Mouse (Mus musculus): ENCODE data around the gene Tram2. TPM values are rescaled to one million over a fixed set of nuclear protein-coding genes. Genes with fewer than 3 reads are reported as not detected.
A peak's percentile ranks its signal among the peaks of the same experiment; 100 is the strongest.

Tram2 gene
- polyA plus RNA-seq, 1 experiment from 2014 or later, result 2.8 TPM

DNA sequence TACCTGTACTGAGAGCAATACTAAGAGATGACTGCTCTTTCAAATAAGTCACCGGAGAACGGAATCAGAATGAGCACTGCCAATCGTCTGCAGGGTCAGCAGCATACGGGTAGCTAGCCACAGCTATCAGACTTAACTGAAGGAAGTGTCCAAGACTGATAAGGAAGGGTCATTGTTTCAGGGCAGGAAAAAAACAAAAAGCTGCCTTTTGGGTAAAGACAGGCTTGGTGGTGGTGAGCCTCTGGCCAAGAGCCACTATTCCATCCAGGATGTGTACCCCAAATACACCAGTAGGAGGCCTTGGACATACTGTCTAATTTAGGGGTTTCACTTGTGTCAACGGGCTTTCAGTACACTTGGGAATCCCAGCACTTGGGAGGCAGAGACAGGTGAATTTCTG is 84.7 kb downstream of the Tram2 start:
- no peak overlapping the region for H3K4me2 ChIP-seq (replicated peaks)
- DNase-seq (ENCODE audit: low spot score), result no peak
- H3K4me3 ChIP-seq (replicated peaks; ENCODE audit: low read length), result no peak overlapping the region
- H3K27ac ChIP-seq, result no peak overlapping the region
- 0 out of 2 replicates have a peak, but pooled peaks cover 2% of the 10 kb centered on the region for H3K4me1 ChIP-seq (replicated peaks; ENCODE audit: control insufficient read depth, insufficient read depth, low read length)
- H3K36me3 ChIP-seq (replicated peaks; ENCODE audit: control insufficient read depth, insufficient read depth), result no peaks in the 10 kb centered on the region
- no peak overlapping the region for H3K9ac ChIP-seq
- H3K9me3 ChIP-seq (ENCODE audit: control insufficient read depth, low read length), result no peaks in the 10 kb centered on the region
- 90% methylated on average over 5 of the region's 5 CpGs for WGBS
- H3K27me3 ChIP-seq (ENCODE audit: control insufficient read depth, insufficient read depth, low read length), result no peaks in the 10 kb centered on the region
- no peak for ATAC-seq (ENCODE audit: low FRiP score)

DNA sequence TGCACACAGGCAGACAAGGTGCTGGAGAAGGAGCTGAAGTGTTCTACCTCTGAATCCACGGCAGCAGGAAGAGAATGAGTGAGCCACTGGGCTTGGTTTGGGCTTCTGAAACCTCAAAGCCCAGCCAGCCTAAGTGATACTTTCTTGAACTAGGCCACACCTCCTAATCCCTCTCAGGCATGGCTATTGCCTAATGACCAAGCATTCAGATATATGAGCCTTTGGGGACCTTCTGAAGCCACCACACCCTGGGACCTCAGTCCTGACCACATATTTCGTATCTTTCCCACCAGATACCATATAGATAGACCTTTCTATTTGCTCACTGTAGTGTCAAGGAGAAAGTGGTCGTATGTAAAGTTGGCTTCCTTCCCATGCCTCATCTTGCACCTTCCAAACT is 85.3 kb downstream of the Tram2 start:
- no peak overlapping the region for H3K4me3 ChIP-seq (replicated peaks; ENCODE audit: low read length)
- no peaks in the 10 kb centered on the region for H3K36me3 ChIP-seq (replicated peaks; ENCODE audit: control insufficient read depth, insufficient read depth)
- H3K4me1 ChIP-seq (replicated peaks; ENCODE audit: control insufficient read depth, insufficient read depth, low read length), result 0 out of 2 replicates have a peak, but pooled peaks cover 2% of the 10 kb centered on the region
- ATAC-seq (ENCODE audit: low FRiP score) (no peak), DNase-seq (ENCODE audit: low spot score) (no peak)
- H3K27ac ChIP-seq, result no peak overlapping the region
- H3K27me3 ChIP-seq (ENCODE audit: control insufficient read depth, insufficient read depth, low read length), result no peaks in the 10 kb centered on the region
- no peak overlapping the region for H3K4me2 ChIP-seq (replicated peaks)
- H3K9me3 ChIP-seq (ENCODE audit: control insufficient read depth, low read length), result no peaks in the 10 kb centered on the region
- WGBS, result 88% methylated on average over 3 of the region's 3 CpGs
- no peak overlapping the region for H3K9ac ChIP-seq

DNA sequence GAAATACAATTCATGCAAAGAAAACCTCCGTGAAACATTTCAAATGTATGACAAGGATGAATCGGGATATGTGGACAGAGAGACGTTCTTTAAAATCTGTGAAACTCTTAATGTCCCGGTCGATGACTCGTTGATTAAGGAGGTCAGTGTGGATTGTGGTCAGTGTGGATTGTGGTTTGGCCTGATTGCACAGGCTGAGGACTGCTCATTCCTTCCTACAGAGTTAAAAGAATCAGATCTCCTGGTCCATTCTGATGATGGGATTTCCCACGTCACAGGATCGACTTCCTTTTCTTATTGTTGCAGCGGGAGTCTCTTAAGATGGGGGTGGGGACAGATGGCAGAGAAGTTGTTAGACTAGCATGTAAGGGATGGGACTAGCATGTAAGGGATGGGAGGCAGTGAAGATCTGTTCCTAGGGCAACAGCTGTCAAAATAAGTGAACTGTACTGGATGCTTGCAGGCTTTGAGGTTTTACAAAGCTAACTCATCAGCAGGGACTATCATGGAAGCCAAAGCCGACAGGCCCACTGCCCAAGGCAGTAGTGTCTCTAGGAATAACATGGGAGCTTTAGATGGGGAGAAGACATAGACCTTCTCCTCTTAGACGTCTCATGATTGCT is 89.5 kb downstream of the Tram2 start:
- Histone ChIP-seq H3K27me3 (ENCODE audit: control insufficient read depth, insufficient read depth, low read length) (no peaks in the 10 kb centered on the region), H3K9ac (no peak overlapping the region), H3K9me3 (ENCODE audit: control insufficient read depth, low read length) (no peaks in the 10 kb centered on the region), H3K36me3 (replicated peaks; ENCODE audit: control insufficient read depth, insufficient read depth) (no peaks in the 10 kb centered on the region), H3K4me1 (replicated peaks; ENCODE audit: control insufficient read depth, insufficient read depth, low read length) (no peaks in the 10 kb centered on the region), H3K4me2 (replicated peaks) (no peak overlapping the region), H3K4me3 (replicated peaks; ENCODE audit: low read length) (no peak overlapping the region), H3K27ac (no peak overlapping the region)
- no peak for DNase-seq (ENCODE audit: low spot score)
- ATAC-seq (ENCODE audit: low FRiP score), result no peak
- WGBS, result 94% methylated on average over 11 of the region's 11 CpGs

DNA sequence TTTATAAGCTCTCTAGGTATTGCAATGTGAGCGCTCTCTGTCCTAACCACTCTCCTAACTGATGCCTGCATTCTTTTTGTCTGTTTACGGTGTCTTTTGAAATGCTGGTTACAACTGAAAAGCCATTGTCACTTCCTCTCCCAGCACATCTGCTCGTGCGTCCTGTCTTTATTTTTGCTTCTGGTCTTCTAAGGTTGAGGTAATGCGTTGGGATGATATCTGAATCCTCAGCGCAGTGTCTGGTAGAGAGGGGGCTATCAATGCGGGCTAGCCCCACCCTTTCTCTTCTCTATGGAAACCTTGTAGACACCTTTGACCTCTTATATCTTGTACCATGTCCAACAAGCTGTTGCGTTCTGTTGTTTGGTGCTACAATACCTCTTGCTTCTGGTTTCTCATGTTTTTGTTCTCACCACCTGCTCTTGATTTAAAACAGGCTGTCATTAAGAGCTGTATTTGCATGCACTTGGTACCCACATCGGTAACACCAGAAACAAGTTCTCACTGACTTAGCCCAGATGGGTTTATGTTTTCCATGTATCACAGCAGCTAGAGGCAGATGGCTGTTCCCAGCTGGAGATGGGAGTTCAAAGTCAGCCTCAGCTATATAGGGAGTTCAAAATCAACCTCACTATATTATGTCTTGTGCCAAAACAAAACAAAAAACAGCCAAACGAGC is 92.5 kb downstream of the Tram2 start:
- DNase-seq (ENCODE audit: low spot score), result peak; percentile 22
- 50% methylated on average over 10 of the region's 10 CpGs for WGBS

DNA sequence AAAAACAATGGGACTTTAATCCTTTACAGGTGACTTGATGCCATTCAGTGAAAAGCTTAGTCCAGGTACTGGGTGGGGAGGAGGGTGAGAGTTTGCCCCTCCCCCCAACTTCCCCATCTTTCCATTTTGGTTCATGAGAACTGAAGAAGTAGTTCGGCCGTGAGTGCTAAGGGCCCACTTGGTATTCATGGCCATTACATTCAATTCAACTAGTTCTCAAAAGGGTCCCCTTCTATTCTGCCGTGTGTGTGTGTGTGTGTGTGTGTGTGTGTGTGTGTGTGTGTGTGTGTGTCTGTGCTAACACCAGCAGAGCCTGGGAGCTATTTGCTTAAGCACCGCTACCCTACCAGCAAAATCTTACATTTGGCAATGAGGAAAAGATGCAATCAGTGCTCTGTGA is 94.4 kb downstream of the Tram2 start:
- Histone ChIP-seq H3K9ac (no peak overlapping the region), H3K4me1 (replicated peaks; ENCODE audit: control insufficient read depth, insufficient read depth, low read length) (no peaks in the 10 kb centered on the region), H3K9me3 (ENCODE audit: control insufficient read depth, low read length) (no peaks in the 10 kb centered on the region), H3K27ac (no peak overlapping the region), H3K27me3 (ENCODE audit: control insufficient read depth, insufficient read depth, low read length) (no peaks in the 10 kb centered on the region), H3K4me3 (replicated peaks; ENCODE audit: low read length) (no peak overlapping the region), H3K36me3 (replicated peaks; ENCODE audit: control insufficient read depth, insufficient read depth) (no peaks in the 10 kb centered on the region), H3K4me2 (replicated peaks) (no peak overlapping the region)
- peak; percentile 57; the same call in 1 of the 2 replicates for ATAC-seq (ENCODE audit: low FRiP score)
- WGBS, result 42% methylated on average over 4 of the region's 4 CpGs
- peak; percentile 20 for DNase-seq (ENCODE audit: low spot score)

More for the DNA sequence above, 92.5 kb downstream of the Tram2 start:
- H3K4me3 ChIP-seq (replicated peaks; ENCODE audit: low read length), result no peak overlapping the region
- no peak overlapping the region for H3K4me2 ChIP-seq (replicated peaks)
- H3K9ac ChIP-seq, result no peak overlapping the region
- H3K27me3 ChIP-seq (ENCODE audit: control insufficient read depth, insufficient read depth, low read length), result no peaks in the 10 kb centered on the region
- H3K4me1 ChIP-seq (replicated peaks; ENCODE audit: control insufficient read depth, insufficient read depth, low read length), result no peaks in the 10 kb centered on the region
- H3K9me3 ChIP-seq (ENCODE audit: control insufficient read depth, low read length), result no peaks in the 10 kb centered on the region
- H3K27ac ChIP-seq, result no peak overlapping the region
- no peak for ATAC-seq (ENCODE audit: low FRiP score)
- H3K36me3 ChIP-seq (replicated peaks; ENCODE audit: control insufficient read depth, insufficient read depth), result no peaks in the 10 kb centered on the region

DNA sequence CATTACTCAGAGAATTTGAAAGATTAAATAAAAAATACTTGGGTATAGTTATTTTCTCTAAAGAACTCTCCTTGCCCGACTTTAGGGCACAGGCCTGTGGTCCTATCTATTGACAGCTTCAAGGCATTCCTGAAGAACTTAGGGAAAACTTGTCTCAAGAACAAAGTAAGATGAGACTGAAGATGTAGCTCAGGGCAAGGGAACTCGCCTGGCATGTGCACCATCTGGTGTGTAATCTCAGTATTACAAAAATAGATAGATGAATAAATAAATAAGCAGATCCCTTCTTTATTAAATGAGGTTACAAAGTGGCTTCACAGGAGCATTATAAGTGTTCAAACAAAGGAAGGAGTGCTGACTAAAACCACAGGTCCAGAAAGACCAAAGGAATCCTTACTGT is 94.9 kb downstream of the Tram2 start:
- peak; percentile 24 for DNase-seq (ENCODE audit: low spot score)
- H3K9me3 ChIP-seq (ENCODE audit: control insufficient read depth, low read length), result no peaks in the 10 kb centered on the region
- no peak overlapping the region for H3K4me3 ChIP-seq (replicated peaks; ENCODE audit: low read length)
- H3K27ac ChIP-seq, result no peak overlapping the region
- WGBS, result 80% methylated on average over 2 of the region's 2 CpGs
- 0 out of 2 replicates have a peak, but pooled peaks have one; percentile 31 for ATAC-seq (ENCODE audit: low FRiP score)
- H3K4me1 ChIP-seq (replicated peaks; ENCODE audit: control insufficient read depth, insufficient read depth, low read length), result no peaks in the 10 kb centered on the region
- H3K4me2 ChIP-seq (replicated peaks), result no peak overlapping the region
- H3K9ac ChIP-seq, result no peak overlapping the region
- H3K36me3 ChIP-seq (replicated peaks; ENCODE audit: control insufficient read depth, insufficient read depth), result no peaks in the 10 kb centered on the region
- H3K27me3 ChIP-seq (ENCODE audit: control insufficient read depth, insufficient read depth, low read length), result no peaks in the 10 kb centered on the region

DNA sequence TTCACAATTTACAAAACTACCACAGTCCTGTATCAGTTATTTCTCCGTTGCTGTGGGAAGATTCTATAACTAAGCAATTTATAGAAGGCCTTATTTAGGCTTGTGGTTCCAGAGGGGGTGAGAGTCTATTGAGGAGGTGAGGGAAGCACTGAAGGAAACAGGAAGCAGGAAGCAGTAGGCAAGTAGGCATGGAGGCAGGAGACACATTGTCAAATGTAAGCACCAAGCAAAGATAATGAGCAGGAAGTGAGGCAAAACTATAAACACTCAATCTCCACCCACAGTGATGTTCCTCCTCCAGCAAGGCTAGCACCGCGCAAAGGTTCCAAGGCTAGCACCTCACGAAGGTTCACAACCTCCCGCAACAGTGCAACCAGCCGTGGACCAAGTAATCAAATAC is 97.3 kb downstream of the Tram2 start:
- no peaks in the 10 kb centered on the region for H3K27me3 ChIP-seq (ENCODE audit: control insufficient read depth, insufficient read depth, low read length)
- H3K9ac ChIP-seq, result no peak overlapping the region
- H3K9me3 ChIP-seq (ENCODE audit: control insufficient read depth, low read length), result no peaks in the 10 kb centered on the region
- 85% methylated on average over 6 of the region's 6 CpGs for WGBS
- H3K4me1 ChIP-seq (replicated peaks; ENCODE audit: control insufficient read depth, insufficient read depth, low read length), result no peaks in the 10 kb centered on the region
- DNase-seq (ENCODE audit: low spot score) (peak; percentile 16), ATAC-seq (ENCODE audit: low FRiP score) (no peak)
- H3K27ac ChIP-seq, result no peak overlapping the region
- no peak overlapping the region for H3K4me3 ChIP-seq (replicated peaks; ENCODE audit: low read length)
- no peaks in the 10 kb centered on the region for H3K36me3 ChIP-seq (replicated peaks; ENCODE audit: control insufficient read depth, insufficient read depth)
- no peak overlapping the region for H3K4me2 ChIP-seq (replicated peaks)

DNA sequence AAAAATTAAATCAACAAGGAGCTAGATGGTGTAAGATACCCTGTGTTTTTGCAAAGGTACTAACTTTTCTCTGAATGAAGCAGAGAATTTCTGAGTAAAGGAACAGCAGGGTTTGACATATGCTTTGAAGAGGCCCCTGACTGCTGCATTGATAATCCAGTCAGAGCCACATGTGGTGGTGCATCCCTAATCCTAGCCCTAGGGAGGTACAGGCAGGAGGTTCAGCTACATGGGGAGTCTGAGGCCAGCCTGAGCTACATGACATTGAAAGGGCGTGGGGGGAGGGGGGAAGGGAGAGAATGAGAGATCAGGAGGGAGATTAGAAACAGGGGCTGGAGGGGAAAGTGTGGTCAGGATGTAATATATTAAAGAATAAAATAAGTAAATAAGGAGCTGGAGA is 98.5 kb downstream of the Tram2 start:
- no peak for ATAC-seq (ENCODE audit: low FRiP score)
- Histone ChIP-seq H3K4me2 (replicated peaks) (no peak overlapping the region), H3K27ac (no peak overlapping the region), H3K27me3 (ENCODE audit: control insufficient read depth, insufficient read depth, low read length) (no peaks in the 10 kb centered on the region), H3K4me3 (replicated peaks; ENCODE audit: low read length) (no peak overlapping the region), H3K4me1 (replicated peaks; ENCODE audit: control insufficient read depth, insufficient read depth, low read length) (no peaks in the 10 kb centered on the region), H3K9ac (no peak overlapping the region), H3K36me3 (replicated peaks; ENCODE audit: control insufficient read depth, insufficient read depth) (no peaks in the 10 kb centered on the region), H3K9me3 (ENCODE audit: control insufficient read depth, low read length) (no peaks in the 10 kb centered on the region)
- WGBS, result 30% methylated on average over 1 of the region's 1 CpGs
- DNase-seq (ENCODE audit: low spot score), result peak; percentile 19

DNA sequence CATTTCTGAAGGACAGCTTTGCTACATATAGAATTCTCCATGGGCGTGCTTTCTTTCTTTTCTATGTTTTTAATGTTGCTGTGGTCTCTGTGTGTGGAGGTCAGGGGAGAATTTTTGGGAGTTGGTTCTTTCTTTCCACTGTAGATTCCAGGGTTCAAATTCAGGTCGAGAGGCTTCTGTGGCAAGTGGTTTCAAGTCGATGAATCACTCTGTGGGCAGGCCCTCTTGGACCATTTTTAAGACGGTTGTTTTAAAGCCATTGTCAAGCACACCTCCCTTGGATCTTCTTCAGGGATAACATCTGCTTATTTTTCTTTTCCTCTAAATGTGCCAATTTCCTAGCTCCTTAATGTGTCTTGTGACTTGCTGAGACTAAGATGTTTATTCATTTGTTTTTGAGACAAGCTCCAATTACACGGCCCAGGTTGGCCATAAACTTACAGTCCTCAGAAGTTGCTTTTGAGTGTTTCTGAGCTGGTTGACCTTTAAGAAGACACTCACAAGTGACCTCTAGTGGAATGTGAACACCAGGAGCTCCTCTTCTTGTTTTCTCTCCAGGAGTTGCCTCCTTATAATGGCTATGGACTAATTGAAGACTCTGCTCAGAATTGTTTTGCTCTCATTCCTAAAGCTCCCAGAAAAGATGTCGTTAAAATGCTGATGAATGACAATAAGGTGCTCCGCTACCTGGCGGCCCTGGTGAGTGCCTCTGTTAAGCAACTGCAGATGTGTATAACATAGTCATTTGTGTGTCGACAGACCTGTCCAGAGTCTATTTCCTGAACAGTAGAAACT is 104.5 kb downstream of the Tram2 start:
- 81% methylated on average over 9 of the region's 9 CpGs for WGBS
- Histone ChIP-seq H3K4me2 (replicated peaks) (no peak overlapping the region), H3K27me3 (ENCODE audit: control insufficient read depth, insufficient read depth, low read length) (no peaks in the 10 kb centered on the region), H3K4me3 (replicated peaks; ENCODE audit: low read length) (no peak overlapping the region), H3K36me3 (replicated peaks; ENCODE audit: control insufficient read depth, insufficient read depth) (no peaks in the 10 kb centered on the region), H3K4me1 (replicated peaks; ENCODE audit: control insufficient read depth, insufficient read depth, low read length) (no peaks in the 10 kb centered on the region), H3K9me3 (ENCODE audit: control insufficient read depth, low read length) (no peaks in the 10 kb centered on the region), H3K27ac (no peak overlapping the region), H3K9ac (no peak overlapping the region)
- ATAC-seq (ENCODE audit: low FRiP score) (no peak), DNase-seq (ENCODE audit: low spot score) (peak; percentile 18)
